19 mouse cellular contexts compared by ENCODE assay signal in genomic region chr15:62492350-62492749, GRCm38 (mm10).
DNase-seq lines count a peak whose midpoint lies in the region; ATAC-seq lines count a peak whose summit lies in the region.
"Had no signal": no experiment of that assay in that cellular context is flagged by ENCODE, and none has a peak within 500 bp of the region (broad histone marks: within the 10 kb centered on the region; RNA-seq: fewer than 3 reads in every experiment).

No protein-coding gene starts in this region.

- no peaks in the 10 kb centered on the region for H3K9me3 ChIP-seq in embryonic facial prominence, embryonic 11.5 days (replicated peaks; ENCODE audit: control insufficient read depth, low read length)
- no peaks in the 10 kb centered on the region for H3K9me3 ChIP-seq in embryonic facial prominence, embryonic 10.5 days
- H3K9me3 ChIP-seq in kidney, embryonic 16.5 days (ENCODE audit: low read length), result no peaks in the 10 kb centered on the region
- H3K9me3 ChIP-seq: embryonic facial prominence, embryonic 12.5 days; forebrain, embryonic 15.5 days; heart, embryonic 13.5 days; hindbrain, embryonic 15.5 days had no signal

- no peak overlapping the region for H3K27ac ChIP-seq in embryonic facial prominence, embryonic 11.5 days (replicated peaks; ENCODE audit: low read depth, low read length)
- H3K27ac ChIP-seq in embryonic facial prominence, embryonic 10.5 days (replicated peaks), result no peak overlapping the region
- H3K27ac ChIP-seq in kidney, embryonic 16.5 days (ENCODE audit: low read length), result 0 out of 2 replicates have a peak overlapping the region, but pooled peaks have one; percentile 7
- H3K27ac ChIP-seq: embryonic facial prominence, embryonic 12.5 days; forebrain, embryonic 15.5 days; heart, embryonic 13.5 days; hindbrain, embryonic 15.5 days had no signal

- H3K9ac ChIP-seq in embryonic facial prominence, embryonic 11.5 days (replicated peaks; ENCODE audit: low read length), result no peak overlapping the region
- H3K9ac ChIP-seq in kidney, embryonic 16.5 days (replicated peaks; ENCODE audit: low read length), result no peak overlapping the region
- H3K9ac ChIP-seq: embryonic facial prominence, embryonic 12.5 days; forebrain, embryonic 15.5 days; heart, embryonic 13.5 days; hindbrain, embryonic 15.5 days had no signal

- H3K4me3 ChIP-seq in embryonic facial prominence, embryonic 11.5 days (ENCODE audit: low read depth, low read length), result no peak overlapping the region
- H3K4me3 ChIP-seq in embryonic facial prominence, embryonic 10.5 days, result no peak overlapping the region
- no peak overlapping the region for H3K4me3 ChIP-seq in kidney, embryonic 16.5 days (ENCODE audit: low read length)
- H3K4me3 ChIP-seq: embryonic facial prominence, embryonic 12.5 days; forebrain, embryonic 15.5 days; heart, embryonic 13.5 days; hindbrain, embryonic 15.5 days had no signal

- WGBS in embryonic facial prominence, embryonic 11.5 days, result 58% methylated on average over 3 of the region's 3 CpGs
- WGBS in embryonic facial prominence, embryonic 10.5 days, result 68% methylated on average over 3 of the region's 3 CpGs
- WGBS in kidney, embryonic 16.5 days, result 33% methylated on average over 3 of the region's 3 CpGs

- DNase-seq in embryonic facial prominence, embryonic 11.5 days (ENCODE audit: low spot score), result peak; percentile 6
- no peak for DNase-seq in embryonic facial prominence, embryonic 10.5 days (ENCODE audit: low spot score)
- no peak for DNase-seq in kidney, adult 11 months
- peak; percentile 21 for DNase-seq in 3T3-L1 (ENCODE audit: low read depth, low spot score)
- peak; percentile 37 for DNase-seq in embryo, embryonic 11 days
- DNase-seq: adrenal gland, adult 8-10 months; adrenal gland, postnatal 36 days; cerebellum, adult 2 months; cerebellum, postnatal 10 days; gastrocnemius, postnatal 36 days; heart, adult 11 months; heart, postnatal 36 days had no signal

- no peak overlapping the region for H3K4me2 ChIP-seq in embryonic facial prominence, embryonic 11.5 days (ENCODE audit: low read depth, low read length)
- no peak overlapping the region for H3K4me2 ChIP-seq in kidney, embryonic 16.5 days (replicated peaks; ENCODE audit: low read depth, low read length)
- H3K4me2 ChIP-seq: embryonic facial prominence, embryonic 12.5 days; forebrain, embryonic 15.5 days; heart, embryonic 13.5 days; hindbrain, embryonic 15.5 days had no signal

- no peaks in the 10 kb centered on the region for H3K4me1 ChIP-seq in embryonic facial prominence, embryonic 11.5 days (ENCODE audit: control insufficient read depth, insufficient read depth, low read length)
- 0 out of 2 replicates have a peak, but pooled peaks cover 6% of the 10 kb centered on the region for H3K4me1 ChIP-seq in embryonic facial prominence, embryonic 10.5 days
- 0 out of 2 replicates have a peak, but pooled peaks cover 2% of the 10 kb centered on the region for H3K4me1 ChIP-seq in kidney, embryonic 16.5 days (ENCODE audit: insufficient read depth, low read length)

- no peak for ATAC-seq in embryonic facial prominence, embryonic 11.5 days (replicated peaks; ENCODE audit: insufficient number of reproducible peaks, low FRiP score, low TSS enrichment, low read depth)
- ATAC-seq in kidney, embryonic 16.5 days (ENCODE audit: low FRiP score, low TSS enrichment), result peak; percentile 75
- ATAC-seq in megakaryocyte-erythroid progenitor cell, adult 5-6 weeks (replicated peaks; ENCODE audit: low FRiP score, low TSS enrichment, poor library complexity, severe bottlenecking), result no peak
- ATAC-seq: forebrain, embryonic 15.5 days had no signal

- H3K27me3 ChIP-seq in embryonic facial prominence, embryonic 11.5 days (ENCODE audit: control insufficient read depth, insufficient read depth, low read length), result no peaks in the 10 kb centered on the region
- no peaks in the 10 kb centered on the region for H3K27me3 ChIP-seq in embryonic facial prominence, embryonic 10.5 days (replicated peaks; ENCODE audit: low read depth, poor library complexity, severe bottlenecking)
- no peaks in the 10 kb centered on the region for H3K27me3 ChIP-seq in kidney, embryonic 16.5 days (ENCODE audit: insufficient read depth, low read length)
- H3K27me3 ChIP-seq: CH12.LX; embryonic facial prominence, embryonic 12.5 days; forebrain, embryonic 15.5 days; heart, embryonic 13.5 days; hindbrain, embryonic 15.5 days had no signal

- H3K36me3 ChIP-seq in embryonic facial prominence, embryonic 11.5 days (replicated peaks; ENCODE audit: control insufficient read depth, insufficient read depth, low read depth, low read length), result no peaks in the 10 kb centered on the region
- no peaks in the 10 kb centered on the region for H3K36me3 ChIP-seq in embryonic facial prominence, embryonic 10.5 days (replicated peaks)
- H3K36me3 ChIP-seq in kidney, embryonic 16.5 days (ENCODE audit: insufficient read depth, low read length), result no peaks in the 10 kb centered on the region
- H3K36me3 ChIP-seq: embryonic facial prominence, embryonic 12.5 days; forebrain, embryonic 15.5 days; heart, embryonic 13.5 days; hindbrain, embryonic 15.5 days had no signal

Comparison
In these comparisons a context has a peak if more than half of its experiments do, and no peak if none do; other contexts are left out.
1. DNase-seq: peak in embryonic facial prominence, embryonic 11.5 days (single experiment), 3T3-L1 (single experiment) and embryo, embryonic 11 days (single experiment); none in embryonic facial prominence, embryonic 10.5 days (single experiment) and kidney, adult 11 months (single experiment).